Mouse (Mus musculus) lung, adult 2 months (tissue): ENCODE results near the gene Sh3rf3. TPM values are rescaled to one million over a fixed set of nuclear protein-coding genes. Genes with fewer than 3 reads are reported as not detected.

ENCODE experiments used
- DNase-seq: peaks from one replicate; pipeline ENCODE4 v3.0.0; 2022
- H3K4me1 ChIP-seq: fragments of 200-500 bp; 2 replicates; pipeline ENCODE4 v1.6.1; 2011; ENCODE audit warnings: low read length; ENCODE audit not compliant: control insufficient read depth, insufficient read depth
- H3K4me3 ChIP-seq: fragments of 200-500 bp; replicated peaks from 2 replicates; pipeline ENCODE3; 2011; ENCODE audit warnings: low read depth, mild to moderate bottlenecking, control low read depth, low read length; ENCODE audit errors: extremely low read depth
- CTCF ChIP-seq: fragments of 200-500 bp; IDR thresholded peaks from 2 replicates; pipeline ENCODE4 v1.5.1; 2011; ENCODE audit warnings: mild to moderate bottlenecking, low read length, control low read depth; ENCODE audit not compliant: insufficient read depth
- POLR2A ChIP-seq: fragments of 200-500 bp; IDR thresholded peaks from 2 replicates; pipeline ENCODE4 v1.6.1; 2011; ENCODE audit warnings: low read depth, mild to moderate bottlenecking, control low read depth, low read length, borderline replicate concordance; ENCODE audit errors: extremely low read depth
- WGBS: fragments of 180-500 bp; shearing (Covaris S2); methylation state at CpG from one replicate; pipeline ENCODE4 v1.1.7; 2018; 5-methylcytosine and 5-hydroxymethylcytosine counted together
- polyA plus RNA-seq: library from polyadenylated mRNA; depleted of rRNA; stranded (reverse); fragments of >200 nt; gene quantifications from 2 replicates; pipeline ENCODE4 v1.2.3, GENCODE M21; 2012

Sh3rf3 gene
- polyA plus RNA-seq, 1 experiment = 10.1 TPM

DNA sequence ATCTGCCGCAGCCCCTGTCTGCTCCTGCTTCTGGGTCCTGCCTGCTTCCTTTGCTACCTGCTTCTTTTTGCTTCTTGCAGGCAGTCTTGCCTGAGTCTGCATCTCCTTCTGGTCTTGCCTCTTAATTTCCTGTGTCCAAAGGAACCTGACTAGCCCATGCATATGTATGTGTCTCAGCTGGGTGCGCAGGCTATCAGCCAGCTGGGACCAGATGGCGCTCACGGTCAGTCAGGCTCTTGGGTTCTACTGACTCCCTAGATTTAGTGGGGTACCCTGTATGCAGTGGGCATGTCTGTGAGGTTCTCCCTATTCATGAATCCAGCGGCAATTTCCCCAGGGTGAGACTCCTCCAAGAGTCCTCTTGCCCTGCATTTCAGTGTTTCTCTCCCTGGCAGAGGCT lies 35.0 kb downstream of the Sh3rf3 start:
- TF ChIP-seq CTCF (no peak), POLR2A (no peak)
- Histone ChIP-seq H3K4me1 (no peaks in the 10 kb centered on the region), H3K4me3 (no peak overlapping the region)
- WGBS = 83% methylated on average over 5 of the region's 5 CpGs
- DNase-seq = no peak

DNA sequence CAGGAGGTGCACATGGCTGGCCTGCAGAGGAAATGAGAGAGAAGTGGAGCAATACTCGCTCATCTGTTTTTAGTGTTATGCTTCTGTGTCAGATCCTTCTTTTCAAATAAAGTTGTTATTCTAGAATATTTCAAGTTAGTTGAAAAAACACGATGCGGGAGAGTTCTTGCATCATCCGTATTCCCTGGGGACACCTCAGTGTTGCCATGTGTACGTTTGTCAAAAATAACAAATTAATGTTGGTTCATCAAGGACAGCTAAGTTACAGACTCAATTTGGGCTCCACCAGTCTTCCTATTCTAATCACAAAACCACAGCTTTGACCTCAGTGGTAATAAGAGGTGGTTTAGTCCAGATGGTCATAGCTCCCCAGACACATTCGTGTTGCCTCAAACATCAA lies 35.4 kb downstream of the Sh3rf3 start:
- TF ChIP-seq POLR2A (no peak), CTCF (no peak)
- no peaks in the 10 kb centered on the region for H3K4me1 ChIP-seq
- no peak for DNase-seq
- 84% methylated on average over 6 of the region's 6 CpGs for WGBS
- no peak overlapping the region for H3K4me3 ChIP-seq

DNA sequence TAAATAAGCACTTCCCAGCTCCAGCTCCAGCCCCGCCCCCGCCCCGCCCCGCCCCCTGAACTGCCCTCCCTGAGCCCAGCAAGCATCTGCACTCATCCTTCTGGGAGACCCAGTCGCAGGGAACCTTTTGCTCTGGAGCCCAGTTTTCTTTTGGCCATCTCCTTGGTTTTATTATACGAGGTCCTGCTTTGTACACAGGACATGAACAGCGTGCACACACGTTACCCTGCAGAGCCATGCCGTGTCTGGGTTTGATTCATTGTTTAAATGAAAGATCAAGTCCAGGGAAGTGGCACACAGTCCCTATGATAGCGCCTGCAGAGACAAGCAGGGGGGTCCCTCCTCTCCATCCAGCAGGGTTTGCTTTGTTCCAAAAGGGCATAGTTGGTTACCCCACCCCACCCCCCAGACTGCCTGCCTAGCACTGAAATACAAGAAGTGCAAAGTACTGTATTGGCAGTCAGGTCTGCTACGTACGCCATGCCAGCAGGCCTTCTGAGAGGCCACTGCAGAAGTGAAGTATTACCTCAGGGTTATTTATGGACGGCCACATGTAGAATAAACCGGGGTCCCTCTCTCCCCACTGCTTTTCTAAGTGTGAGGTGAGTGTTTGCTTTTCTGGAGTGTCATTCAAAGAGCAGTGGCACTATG lies 41.5 kb downstream of the Sh3rf3 start:
- TF ChIP-seq CTCF (no peak), POLR2A (no peak)
- no peak overlapping the region for H3K4me3 ChIP-seq
- peak; percentile 17 for DNase-seq
- 20% methylated on average over 14 of the region's 14 CpGs for WGBS
- H3K4me1 ChIP-seq = no peaks in the 10 kb centered on the region; the same call in 1 of the 2 replicates

DNA sequence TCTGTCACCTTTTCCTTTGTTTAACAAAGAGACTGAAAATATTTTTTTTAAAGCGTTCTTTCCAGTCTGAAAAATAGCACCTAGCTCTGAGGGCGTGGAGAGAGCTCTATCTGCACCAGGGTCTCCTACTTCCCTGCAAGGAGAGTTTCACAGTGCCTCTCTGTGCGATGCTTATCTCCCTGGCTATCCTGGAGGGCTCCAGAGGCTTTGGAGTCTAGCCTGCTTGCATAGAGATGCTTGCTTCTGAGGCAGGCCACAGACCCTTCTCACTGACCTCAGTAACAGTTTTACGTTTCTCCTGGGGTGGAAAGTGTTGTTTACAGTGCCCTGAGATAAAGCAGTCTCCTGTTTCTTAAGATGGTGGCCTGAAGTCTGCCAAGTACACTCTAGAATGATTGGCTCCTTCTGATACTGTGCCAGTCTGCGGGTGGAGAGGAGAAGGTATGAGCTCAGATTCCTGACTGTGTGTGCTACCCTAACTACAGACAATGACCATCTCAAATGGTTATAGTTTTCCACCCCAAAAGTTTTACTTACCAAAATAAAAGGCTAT lies 42.1 kb downstream of the Sh3rf3 start:
- Histone ChIP-seq H3K4me3 (no peak overlapping the region), H3K4me1 (no peaks in the 10 kb centered on the region; the same call in 1 of the 2 replicates)
- WGBS = 37% methylated on average over 5 of the region's 5 CpGs
- DNase-seq = peak; percentile 40
- TF ChIP-seq CTCF (no peak), POLR2A (no peak)

DNA sequence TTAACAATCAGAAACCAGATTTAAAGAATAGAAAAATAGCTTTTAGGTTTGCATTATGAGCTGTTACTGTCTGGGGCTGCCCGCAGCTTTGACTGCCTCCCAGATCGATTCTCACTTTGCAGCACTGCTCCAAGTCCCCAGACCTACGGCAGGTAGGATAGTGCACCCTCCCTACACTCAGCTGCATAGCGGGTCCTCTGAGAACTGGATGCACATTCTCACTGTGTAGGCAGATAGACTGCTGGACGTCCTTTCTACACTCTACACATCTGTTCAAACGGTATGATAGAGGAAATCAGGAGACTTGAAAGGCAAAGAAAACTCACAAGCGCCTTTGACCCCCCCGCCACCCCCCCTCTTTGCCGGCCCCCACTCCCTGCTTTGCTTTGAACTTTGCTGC lies 42.7 kb downstream of the Sh3rf3 start:
- WGBS = 51% methylated on average over 9 of the region's 9 CpGs
- TF ChIP-seq POLR2A (no peak), CTCF (no peak)
- Histone ChIP-seq H3K4me3 (no peak overlapping the region), H3K4me1 (no peaks in the 10 kb centered on the region; the same call in 1 of the 2 replicates)
- DNase-seq = no peak

DNA sequence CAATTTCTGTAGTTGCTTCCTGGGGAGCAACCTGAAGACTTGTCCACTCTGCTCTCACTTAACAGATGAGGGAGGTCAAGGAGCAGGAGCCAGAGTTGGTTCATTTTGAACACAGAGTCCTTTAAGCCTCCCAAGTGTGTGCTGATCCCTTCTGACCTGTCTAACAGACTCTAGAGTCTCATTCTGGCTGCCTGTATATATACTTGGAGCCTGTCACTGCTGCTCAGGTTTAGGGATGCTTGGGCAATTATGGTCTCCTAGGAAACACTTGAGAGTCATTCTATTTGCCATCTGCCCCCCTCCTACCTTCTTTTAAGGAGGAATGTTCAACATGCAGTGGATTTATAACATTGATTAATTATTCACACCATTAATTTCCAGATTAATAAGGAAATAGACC lies 43.6 kb downstream of the Sh3rf3 start:
- no peak for DNase-seq
- Histone ChIP-seq H3K4me1 (no peaks in the 10 kb centered on the region; the same call in 1 of the 2 replicates), H3K4me3 (no peak overlapping the region)
- TF ChIP-seq POLR2A (no peak), CTCF (no peak)

DNA sequence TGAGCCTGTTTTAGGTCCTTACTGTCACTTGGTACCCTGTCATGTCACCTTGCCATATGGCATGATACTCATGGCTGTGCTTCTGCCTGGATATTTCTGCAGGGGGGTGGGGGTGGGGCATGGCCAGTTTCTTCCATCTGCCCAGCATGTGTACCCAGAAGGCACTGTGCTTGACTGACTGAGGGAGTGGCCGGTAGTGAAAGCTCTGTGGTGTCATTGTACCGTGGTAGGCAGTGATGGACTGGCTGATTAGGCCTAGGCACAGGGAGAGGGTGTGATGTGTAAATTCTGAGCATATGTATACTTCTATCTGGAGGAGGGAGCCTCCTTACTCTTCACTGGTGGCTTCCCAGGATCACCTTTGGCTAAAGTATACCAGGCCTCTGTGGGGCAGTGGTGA lies 51.6 kb downstream of the Sh3rf3 start:
- WGBS = 80% methylated on average over 2 of the region's 2 CpGs
- no peak for DNase-seq
- TF ChIP-seq POLR2A = no peak
- no peak for TF ChIP-seq CTCF

DNA sequence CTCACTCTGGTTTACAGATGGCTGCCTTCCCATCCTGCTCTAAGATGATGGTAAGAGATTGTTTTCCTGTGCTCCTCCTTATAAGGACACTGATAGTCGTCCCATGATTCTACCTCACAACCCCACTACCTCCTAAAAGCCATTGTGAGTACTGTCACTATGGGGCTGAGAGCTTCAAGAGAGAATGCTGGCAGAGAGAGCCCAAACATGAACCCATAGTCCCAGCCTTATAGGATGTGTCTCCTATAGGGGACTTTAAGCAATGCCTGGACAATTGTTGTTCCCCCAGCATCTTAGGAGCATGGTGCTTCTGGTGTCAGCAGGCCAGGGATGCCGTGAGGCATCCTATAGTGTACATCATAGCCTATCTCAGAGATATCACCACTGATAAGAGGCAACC lies 54.4 kb downstream of the Sh3rf3 start:
- 75% methylated on average over 2 of the region's 2 CpGs for WGBS

More for the DNA sequence above, 51.6 kb downstream of the Sh3rf3 start:
- Histone ChIP-seq H3K4me3 (no peak overlapping the region), H3K4me1 (no peaks in the 10 kb centered on the region)

DNA sequence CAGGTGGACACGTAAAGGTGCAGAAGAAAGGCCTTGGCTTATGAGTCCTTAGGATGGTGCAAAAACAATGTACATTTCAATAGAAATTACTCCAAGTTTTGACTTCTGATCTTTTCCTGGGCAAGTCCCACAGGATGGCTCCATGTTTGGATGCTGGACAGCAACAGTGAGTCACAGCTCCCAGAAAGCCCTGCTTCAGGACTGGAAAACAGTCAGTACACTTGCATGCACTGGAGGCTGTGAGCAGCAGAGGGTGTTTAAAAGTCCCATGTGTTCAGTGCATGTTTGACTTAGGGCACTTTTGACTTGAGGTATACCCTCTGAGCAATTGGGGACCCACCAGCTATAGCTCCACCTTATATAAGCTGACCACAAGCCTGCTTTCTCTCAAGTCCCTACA lies 56.7 kb downstream of the Sh3rf3 start:
- WGBS = 86% methylated on average over 1 of the region's 1 CpGs
- TF ChIP-seq CTCF (no peak), POLR2A (no peak)
- DNase-seq = no peak
- H3K4me3 ChIP-seq = no peak overlapping the region
- no peaks in the 10 kb centered on the region for H3K4me1 ChIP-seq

More for the DNA sequence above, 54.4 kb downstream of the Sh3rf3 start:
- H3K4me3 ChIP-seq = no peak overlapping the region
- no peak for DNase-seq
- H3K4me1 ChIP-seq = no peaks in the 10 kb centered on the region
- TF ChIP-seq CTCF (no peak), POLR2A (no peak)

DNA sequence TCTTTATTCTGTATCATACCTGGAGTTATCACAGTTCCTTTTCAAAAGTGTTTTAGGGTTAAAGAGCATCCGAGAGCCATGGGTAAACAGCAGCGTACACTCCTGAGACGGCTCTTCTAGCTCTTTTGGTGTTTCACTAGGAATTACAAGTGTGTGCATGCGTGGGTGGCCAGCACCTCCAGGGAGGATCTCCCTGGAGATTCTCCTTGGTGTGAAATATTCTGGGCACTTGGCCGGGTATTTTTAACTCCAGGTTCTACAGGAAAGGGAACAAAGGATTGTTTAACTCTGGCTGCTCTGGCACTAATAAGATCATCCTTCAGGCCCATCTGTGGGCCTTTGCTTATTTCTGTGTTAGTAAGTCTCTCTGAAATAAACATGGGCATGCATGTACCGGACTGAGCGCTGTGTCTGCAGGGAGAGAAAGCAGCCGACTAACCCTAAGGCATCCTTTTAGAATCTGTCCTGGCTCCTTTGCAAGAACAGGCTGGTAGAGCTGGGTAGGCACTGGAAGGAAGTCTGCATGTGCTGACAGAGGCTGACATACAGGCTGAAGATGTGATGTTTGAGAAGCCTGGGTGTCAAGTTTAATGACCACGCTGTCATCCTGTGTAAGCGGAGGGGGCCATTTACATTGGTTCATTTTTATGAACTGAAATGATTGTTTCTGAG lies 58.1 kb downstream of the Sh3rf3 start:
- H3K4me3 ChIP-seq = no peak overlapping the region
- no peak for DNase-seq
- no peak for TF ChIP-seq CTCF
- TF ChIP-seq POLR2A = no peak
- WGBS = 54% methylated on average over 10 of the region's 10 CpGs
- no peaks in the 10 kb centered on the region for H3K4me1 ChIP-seq
